Mouse (Mus musculus) brain, embryonic 14.5 days (tissue): ENCODE measurements around the gene Rbx1.
"Not testable (repeated sequence)": the region's sequence is repeated elsewhere in the genome, so short reads cannot be mapped to it uniquely, and the experiment has no call there.

Source experiments
- CTCF ChIP-seq: fragments of 200-500 bp; IDR thresholded peaks from 2 replicates; pipeline ENCODE4 v1.5.1; 2012; ENCODE audit warnings: inconsistent platforms, mild to moderate bottlenecking, moderate library complexity, borderline replicate concordance; ENCODE audit not compliant: insufficient read depth, insufficient read length; ENCODE audit errors: extremely low read depth
- POLR2A ChIP-seq: fragments of 200-500 bp; IDR thresholded peaks from 2 replicates; pipeline ENCODE4 v1.6.1; 2012; ENCODE audit warnings: mild to moderate bottlenecking, inconsistent platforms, borderline replicate concordance; ENCODE audit not compliant: poor library complexity, insufficient read depth, insufficient read length, severe bottlenecking; ENCODE audit errors: extremely low read depth

DNA sequence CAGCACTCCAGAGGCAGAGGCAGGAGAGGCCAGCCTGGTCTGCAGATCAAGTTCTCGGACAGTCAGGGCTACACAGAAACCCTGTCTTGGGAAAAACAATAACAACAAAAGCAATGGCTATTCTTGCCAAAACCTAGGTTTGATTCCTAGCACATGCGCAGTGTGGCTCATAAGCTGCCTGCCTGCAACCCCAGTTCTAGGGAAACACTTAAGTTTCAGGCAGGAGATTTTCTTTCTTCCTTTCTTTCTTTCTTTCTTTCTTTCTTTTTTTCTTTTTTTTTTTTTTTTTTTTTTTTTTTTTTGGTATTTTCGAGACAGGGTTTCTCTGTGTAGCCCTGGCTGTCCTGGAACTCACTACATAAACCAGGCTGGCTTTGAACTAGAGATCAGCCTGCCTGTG, 14.2 kb downstream of the Rbx1 start:
- not testable (repeated sequence) for TF ChIP-seq CTCF, POLR2A
